Mouse (Mus musculus): ENCODE results near the gene Cd3g. TPM values are rescaled to one million over a fixed set of nuclear protein-coding genes. Genes with fewer than 3 reads are reported as not detected.

Cd3g gene
- total and polyA plus RNA-seq, 2 experiments from 2014 or later, result not detected

- no peak for TF ChIP-seq CTCF (IDR thresholded peaks at IDR 0.05; ENCODE audit: low read depth)
- no peak overlapping the region for H3K4me3 ChIP-seq (ENCODE audit: low read depth, low read length)
- no peaks in the 10 kb centered on the region for H3K27me3 ChIP-seq (ENCODE audit: insufficient read depth, low read length)
- DNase-seq (no peak), ATAC-seq (no peak)
- WGBS, result 92% methylated on average over 3 of the region's 3 CpGs
- H3K9me3 ChIP-seq (ENCODE audit: low read length), result no peaks in the 10 kb centered on the region
- no peak overlapping the region for H3K9ac ChIP-seq
- H3K36me3 ChIP-seq (ENCODE audit: insufficient read depth), result peaks cover 79% of the 10 kb centered on the region
- no peak overlapping the region for H3K27ac ChIP-seq (ENCODE audit: low read depth, low read length)
- no peak overlapping the region for H3K4me2 ChIP-seq (ENCODE audit: low read depth)
- no peaks in the 10 kb centered on the region for H3K4me1 ChIP-seq (ENCODE audit: insufficient read depth)
Observed at GRCm38 (mm10) chr9:44954432-44954831, 25.8 kb downstream of the Cd3g start.

GRCm38 (mm10) chr9:44947836-44948235 is 32.4 kb downstream of the Cd3g start:
- Histone ChIP-seq H3K27me3 (ENCODE audit: insufficient read depth, low read length) (no peaks in the 10 kb centered on the region), H3K4me3 (ENCODE audit: low read depth, low read length) (no peak overlapping the region), H3K9ac (no peak overlapping the region), H3K36me3 (ENCODE audit: insufficient read depth) (peaks cover 88% of the 10 kb centered on the region), H3K4me1 (ENCODE audit: insufficient read depth) (no peaks in the 10 kb centered on the region), H3K9me3 (ENCODE audit: low read length) (no peaks in the 10 kb centered on the region), H3K27ac (ENCODE audit: low read depth, low read length) (no peak overlapping the region), H3K4me2 (ENCODE audit: low read depth) (no peak overlapping the region)
- DNase-seq (no peak), ATAC-seq (no peak)
- 86% methylated on average over 5 of the region's 5 CpGs for WGBS
- TF ChIP-seq CTCF (IDR thresholded peaks at IDR 0.05; ENCODE audit: low read depth), result no peak

GRCm38 (mm10) chr9:44946185-44946695 is 34.0 kb downstream of the Cd3g start:
- Histone ChIP-seq H3K4me3 (ENCODE audit: low read depth, low read length) (no peak overlapping the region), H3K4me1 (ENCODE audit: insufficient read depth) (no peaks in the 10 kb centered on the region), H3K4me2 (ENCODE audit: low read depth) (no peak overlapping the region), H3K27ac (ENCODE audit: low read depth, low read length) (no peak overlapping the region), H3K27me3 (ENCODE audit: insufficient read depth, low read length) (no peaks in the 10 kb centered on the region), H3K36me3 (ENCODE audit: insufficient read depth) (peaks cover 87% of the 10 kb centered on the region), H3K9me3 (ENCODE audit: low read length) (no peaks in the 10 kb centered on the region), H3K9ac (no peak overlapping the region)
- WGBS, result 87% methylated on average over 7 of the region's 7 CpGs
- TF ChIP-seq CTCF (IDR thresholded peaks at IDR 0.05; ENCODE audit: low read depth), result no peak
- DNase-seq (no peak), ATAC-seq (no peak)

- Histone ChIP-seq H3K27ac (ENCODE audit: low read depth, low read length) (no peak overlapping the region), H3K4me1 (ENCODE audit: insufficient read depth) (no peaks in the 10 kb centered on the region), H3K9ac (no peak overlapping the region), H3K27me3 (ENCODE audit: insufficient read depth, low read length) (no peaks in the 10 kb centered on the region), H3K4me2 (ENCODE audit: low read depth) (no peak overlapping the region), H3K4me3 (ENCODE audit: low read depth, low read length) (no peak overlapping the region), H3K9me3 (ENCODE audit: low read length) (no peaks in the 10 kb centered on the region), H3K36me3 (ENCODE audit: insufficient read depth) (peaks cover 86% of the 10 kb centered on the region)
- WGBS, result 96% methylated on average over 4 of the region's 4 CpGs
- DNase-seq (no peak), ATAC-seq (no peak)
- no peak for TF ChIP-seq CTCF (IDR thresholded peaks at IDR 0.05; ENCODE audit: low read depth)
Observed at GRCm38 (mm10) chr9:44942421-44942820, 37.8 kb downstream of the Cd3g start.

GRCm38 (mm10) chr9:44941756-44942155 is 38.5 kb downstream of the Cd3g start:
- no peak for DNase-seq
- 91% methylated on average over 4 of the region's 4 CpGs for WGBS

GRCm38 (mm10) chr9:44921543-44921942 is 58.7 kb downstream of the Cd3g start:
- Histone ChIP-seq H3K4me1 (ENCODE audit: insufficient read depth) (peaks cover 6% of the 10 kb centered on the region), H3K9ac (peak overlapping the region; percentile 85; the same call in 1 of the 2 replicates), H3K4me2 (ENCODE audit: low read depth) (peak overlapping the region; percentile 66), H3K9me3 (ENCODE audit: low read length) (no peaks in the 10 kb centered on the region), H3K27me3 (ENCODE audit: insufficient read depth, low read length) (no peaks in the 10 kb centered on the region), H3K4me3 (ENCODE audit: low read depth, low read length) (peak overlapping the region; percentile 93), H3K27ac (ENCODE audit: low read depth, low read length) (peak overlapping the region; percentile 94), H3K36me3 (ENCODE audit: insufficient read depth) (no peaks in the 10 kb centered on the region)
- 72% methylated on average over 2 of the region's 2 CpGs for WGBS
- peak; percentile 34; the same call in 1 of the 2 replicates for TF ChIP-seq CTCF (IDR thresholded peaks at IDR 0.05; ENCODE audit: low read depth)
- no peak for DNase-seq
- no peak for ATAC-seq

More at GRCm38 (mm10) chr9:44941756-44942155, 38.5 kb downstream of the Cd3g start:
- no peak for ATAC-seq
- no peaks in the 10 kb centered on the region for H3K4me1 ChIP-seq (ENCODE audit: insufficient read depth)
- H3K4me2 ChIP-seq (ENCODE audit: low read depth), result no peak overlapping the region
- H3K4me3 ChIP-seq (ENCODE audit: low read depth, low read length), result no peak overlapping the region
- no peaks in the 10 kb centered on the region for H3K9me3 ChIP-seq (ENCODE audit: low read length)
- H3K27ac ChIP-seq (ENCODE audit: low read depth, low read length), result no peak overlapping the region
- no peak for TF ChIP-seq CTCF (IDR thresholded peaks at IDR 0.05; ENCODE audit: low read depth)
- no peak overlapping the region for H3K9ac ChIP-seq
- peaks cover 87% of the 10 kb centered on the region for H3K36me3 ChIP-seq (ENCODE audit: insufficient read depth)
- H3K27me3 ChIP-seq (ENCODE audit: insufficient read depth, low read length), result no peaks in the 10 kb centered on the region

- Histone ChIP-seq H3K9me3 (ENCODE audit: low read length) (no peaks in the 10 kb centered on the region), H3K4me3 (ENCODE audit: low read depth, low read length) (peak overlapping the region; percentile 93), H3K36me3 (ENCODE audit: insufficient read depth) (no peaks in the 10 kb centered on the region), H3K4me1 (ENCODE audit: insufficient read depth) (peaks cover 6% of the 10 kb centered on the region), H3K27me3 (ENCODE audit: insufficient read depth, low read length) (no peaks in the 10 kb centered on the region), H3K27ac (ENCODE audit: low read depth, low read length) (peak overlapping the region; percentile 94), H3K4me2 (ENCODE audit: low read depth) (peak overlapping the region; percentile 66), H3K9ac (peak overlapping the region; percentile 85)
- peak; percentile 92 for ATAC-seq
- WGBS, result under 1% methylated on average over 8 of the region's 8 CpGs
- no peak for TF ChIP-seq CTCF (IDR thresholded peaks at IDR 0.05; ENCODE audit: low read depth)
- DNase-seq, result no peak
Observed at GRCm38 (mm10) chr9:44921123-44921468, 59.1 kb downstream of the Cd3g start.
